Mouse (Mus musculus) intestine, postnatal 0 days (tissue): ENCODE measurements at regions not wholly inside any gene's neighbourhood (a gene's known extent, or its start where the extent isn't known, plus 50 kb on each side); places are given as distances from the start of the nearest gene placed in this dataset.

Source experiments
- ATAC-seq: fragments of 200-750 bp; cut with Nextera tagmentation; 2 replicates; pipeline ENCODE4 v1.8.0; 2017; ENCODE audit warnings: mild to moderate bottlenecking, moderate TSS enrichment, moderate library complexity
- H3K27ac ChIP-seq: fragments of 300-500 bp; sonication (generic); 2 replicates; pipeline ENCODE4 v1.5.1; 2014; ENCODE audit warnings: mild to moderate bottlenecking, low read depth, low read length, moderate library complexity
- H3K27me3 ChIP-seq: fragments of 300-500 bp; sonication (generic); replicated peaks from 2 replicates; pipeline ENCODE4 v1.6.1; 2014; ENCODE audit warnings: low read length, mixed read lengths; ENCODE audit not compliant: control insufficient read depth, insufficient read depth
- H3K36me3 ChIP-seq: fragments of 300-500 bp; sonication (generic); 2 replicates; pipeline ENCODE4 v1.6.1; 2014; ENCODE audit warnings: mild to moderate bottlenecking, moderate library complexity; ENCODE audit not compliant: control insufficient read depth, insufficient read depth
- H3K4me1 ChIP-seq: fragments of 300-500 bp; sonication (generic); replicated peaks from 2 replicates; pipeline ENCODE4 v1.6.1; 2014; ENCODE audit warnings: antibody characterized with exemption, low read length, mixed read lengths; ENCODE audit not compliant: control insufficient read depth, insufficient read depth
- H3K4me2 ChIP-seq: fragments of 300-500 bp; sonication (generic); replicated peaks from 2 replicates; pipeline ENCODE4 v1.6.1; 2014; ENCODE audit warnings: low read depth, mild to moderate bottlenecking, moderate library complexity
- H3K4me3 ChIP-seq: fragments of 300-500 bp; sonication (generic); 2 replicates; pipeline ENCODE4 v1.5.1; 2014; ENCODE audit warnings: low read depth, low read length
- H3K9ac ChIP-seq: fragments of 300-500 bp; sonication (generic); 2 replicates; pipeline ENCODE4 v1.6.1; 2014; ENCODE audit warnings: mild to moderate bottlenecking, low read depth, low read length
- H3K9me3 ChIP-seq: fragments of 300-500 bp; sonication (generic); 2 replicates; pipeline ENCODE4 v1.6.1; 2016; ENCODE audit warnings: mixed run types; ENCODE audit not compliant: control insufficient read depth
- CTCF ChIP-seq: sonication (generic); IDR thresholded peaks from 2 replicates; pipeline ENCODE4 v1.5.1; 2016; ENCODE audit warnings: low read depth, mild to moderate bottlenecking, control low read depth, antibody characterized with exemption, moderate library complexity
- WGBS: fragments of 180-500 bp; shearing (Covaris S2); extraction: QIAGEN DNeasy Blood & Tissue Kit; methylation state at CpG from one replicate; pipeline ENCODE4 v1.1.7; 2014; 5-methylcytosine and 5-hydroxymethylcytosine counted together

GRCm38 (mm10) chr1:55898031-55898430 lies 492.3 kb downstream of the Plcl1 start:
- no peak for TF ChIP-seq CTCF
- Histone ChIP-seq H3K27ac (no peak overlapping the region), H3K4me3 (no peak overlapping the region), H3K9me3 (no peaks in the 10 kb centered on the region), H3K4me1 (no peaks in the 10 kb centered on the region), H3K27me3 (no peaks in the 10 kb centered on the region), H3K9ac (no peak overlapping the region), H3K4me2 (no peak overlapping the region), H3K36me3 (no peaks in the 10 kb centered on the region)
- WGBS, result 50% methylated on average over 3 of the region's 3 CpGs
- ATAC-seq, result no peak

- H3K27me3 ChIP-seq, result no peaks in the 10 kb centered on the region
- no peak overlapping the region for H3K4me2 ChIP-seq
- no peaks in the 10 kb centered on the region for H3K36me3 ChIP-seq
- H3K9ac ChIP-seq, result no peak overlapping the region
- no peaks in the 10 kb centered on the region for H3K9me3 ChIP-seq
- no peaks in the 10 kb centered on the region for H3K4me1 ChIP-seq
- no peak for TF ChIP-seq CTCF
- no peak overlapping the region for H3K4me3 ChIP-seq
- H3K27ac ChIP-seq, result no peak overlapping the region
- 80% methylated on average over 3 of the region's 3 CpGs for WGBS
- ATAC-seq, result no peak
These were observed 494.3 kb downstream of the Plcl1 start for GRCm38 (mm10) chr1:55900033-55900432.

DNA sequence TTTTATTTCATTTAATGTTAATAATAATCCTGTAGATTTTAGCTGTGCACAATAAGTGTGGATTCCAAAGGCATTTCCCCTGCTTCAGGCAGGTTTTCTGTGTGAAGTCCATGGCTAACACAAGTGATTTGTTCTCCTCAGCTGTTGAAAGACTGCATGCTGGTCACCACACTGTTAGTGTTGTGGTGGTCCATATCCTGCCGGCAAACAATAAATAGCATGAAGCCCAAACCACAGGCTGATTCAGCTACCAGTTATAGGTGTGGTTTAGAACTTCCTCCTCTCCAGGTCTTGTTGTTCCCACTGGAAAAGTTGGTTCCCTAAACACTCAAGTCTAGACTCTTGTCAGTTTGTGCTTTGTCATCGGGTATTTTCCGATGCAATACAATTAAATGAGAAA lies 497.5 kb downstream of the Plcl1 start:
- H3K4me3 ChIP-seq, result no peak overlapping the region
- H3K4me1 ChIP-seq, result no peaks in the 10 kb centered on the region
- WGBS, result 76% methylated on average over 3 of the region's 3 CpGs
- no peak overlapping the region for H3K27ac ChIP-seq
- no peaks in the 10 kb centered on the region for H3K27me3 ChIP-seq
- H3K9me3 ChIP-seq, result no peaks in the 10 kb centered on the region
- no peak overlapping the region for H3K9ac ChIP-seq
- no peak overlapping the region for H3K4me2 ChIP-seq
- TF ChIP-seq CTCF, result no peak
- H3K36me3 ChIP-seq, result no peaks in the 10 kb centered on the region
- ATAC-seq, result no peak

DNA sequence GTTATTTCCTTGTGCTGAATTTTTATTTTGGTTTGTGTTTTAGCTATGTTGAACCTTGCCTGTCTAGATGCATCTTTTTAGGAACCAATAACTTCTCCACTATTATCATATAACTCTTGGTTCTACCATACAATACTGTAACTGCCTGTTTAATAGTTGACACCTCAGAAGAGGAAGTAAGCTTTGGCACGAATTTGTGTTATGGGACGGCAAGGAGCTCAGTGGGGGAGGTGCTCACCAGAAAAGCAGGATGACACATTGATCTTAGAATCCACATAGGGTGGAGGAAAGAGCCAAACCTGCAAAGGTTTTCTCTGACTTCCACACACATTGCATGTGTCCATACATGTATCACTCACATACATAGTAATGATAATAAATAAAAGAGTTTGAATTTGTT lies 498.9 kb downstream of the Plcl1 start:
- no peak for TF ChIP-seq CTCF

DNA sequence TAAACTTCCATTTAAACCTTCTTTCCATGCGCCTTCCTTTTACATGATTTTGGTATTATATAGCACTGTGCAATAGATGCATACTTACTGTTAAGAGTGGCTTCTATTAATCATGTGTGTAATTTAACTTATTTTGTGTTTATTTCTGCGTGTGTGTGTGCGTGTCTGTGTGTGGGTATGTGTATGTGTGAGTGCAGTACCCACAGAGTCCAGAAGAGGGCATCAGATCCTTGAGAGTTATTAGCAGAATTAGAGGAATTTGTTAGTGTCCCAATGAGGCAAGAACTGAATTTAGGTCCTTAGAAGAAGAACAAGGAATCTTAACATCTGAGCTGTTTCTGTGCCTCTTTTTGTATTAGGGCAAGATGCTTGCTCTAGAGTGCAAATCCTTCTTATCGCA lies 499.5 kb downstream of the Plcl1 start:
- no peak overlapping the region for H3K4me3 ChIP-seq
- no peaks in the 10 kb centered on the region for H3K4me1 ChIP-seq
- WGBS, result 98% methylated on average over 4 of the region's 4 CpGs
- peak; percentile 30 for TF ChIP-seq CTCF
- no peak for ATAC-seq
- H3K27ac ChIP-seq, result no peak overlapping the region
- H3K27me3 ChIP-seq, result no peaks in the 10 kb centered on the region
- H3K4me2 ChIP-seq, result no peak overlapping the region
- no peaks in the 10 kb centered on the region for H3K36me3 ChIP-seq
- no peaks in the 10 kb centered on the region for H3K9me3 ChIP-seq
- no peak overlapping the region for H3K9ac ChIP-seq

More for the DNA sequence above, 498.9 kb downstream of the Plcl1 start:
- Histone ChIP-seq H3K27ac (no peak overlapping the region), H3K9me3 (no peaks in the 10 kb centered on the region), H3K27me3 (no peaks in the 10 kb centered on the region), H3K4me2 (no peak overlapping the region), H3K9ac (no peak overlapping the region), H3K36me3 (no peaks in the 10 kb centered on the region), H3K4me3 (no peak overlapping the region), H3K4me1 (no peaks in the 10 kb centered on the region)
- 80% methylated on average over 2 of the region's 2 CpGs for WGBS
- no peak for ATAC-seq

GRCm38 (mm10) chr1:55910024-55910423 lies 504.3 kb downstream of the Plcl1 start:
- H3K27me3 ChIP-seq, result no peaks in the 10 kb centered on the region
- no peak overlapping the region for H3K4me3 ChIP-seq
- no peak overlapping the region for H3K27ac ChIP-seq
- no peaks in the 10 kb centered on the region for H3K9me3 ChIP-seq
- H3K36me3 ChIP-seq, result no peaks in the 10 kb centered on the region
- H3K4me2 ChIP-seq, result no peak overlapping the region
- no peak overlapping the region for H3K9ac ChIP-seq
- WGBS, result 93% methylated on average over 2 of the region's 2 CpGs
- no peak for ATAC-seq
- H3K4me1 ChIP-seq, result 0 out of 2 replicates have a peak, but pooled peaks cover 5% of the 10 kb centered on the region
- TF ChIP-seq CTCF, result no peak

DNA sequence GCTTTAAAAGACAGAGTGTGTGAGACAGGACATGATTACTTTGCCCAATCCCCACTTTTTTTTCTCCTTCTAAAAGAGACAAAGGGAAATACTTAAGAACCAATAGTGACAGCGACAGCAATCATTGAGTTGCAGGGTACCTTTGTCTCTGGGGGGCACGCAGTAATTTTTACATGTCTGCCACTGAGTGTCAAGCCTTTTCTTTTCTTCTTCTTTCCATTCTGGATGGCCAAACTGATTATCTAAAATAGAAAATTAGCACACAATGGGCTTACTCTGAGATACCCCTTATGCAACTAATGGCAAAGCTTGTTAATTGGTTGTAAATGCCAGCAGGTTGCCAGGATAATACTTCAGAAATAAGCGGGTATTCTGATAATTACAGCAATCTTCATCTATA lies 508.6 kb downstream of the Plcl1 start:
- H3K4me1 ChIP-seq, result 0 out of 2 replicates have a peak, but pooled peaks cover 5% of the 10 kb centered on the region
- no peak for TF ChIP-seq CTCF
- no peak overlapping the region for H3K4me2 ChIP-seq
- no peak overlapping the region for H3K9ac ChIP-seq
- ATAC-seq, result no peak
- H3K27ac ChIP-seq, result no peak overlapping the region
- H3K36me3 ChIP-seq, result no peaks in the 10 kb centered on the region
- H3K27me3 ChIP-seq, result no peaks in the 10 kb centered on the region
- no peak overlapping the region for H3K4me3 ChIP-seq
- no peaks in the 10 kb centered on the region for H3K9me3 ChIP-seq
- 65% methylated on average over 3 of the region's 3 CpGs for WGBS
